Mouse (Mus musculus) adrenal gland, postnatal 10 days (tissue): ENCODE data around the gene Grk4. TPM values are rescaled to one million over a fixed set of nuclear protein-coding genes. Genes with fewer than 3 reads are reported as not detected.
A peak's percentile ranks its signal among the peaks of the same experiment; 100 is the strongest.
"Not testable (repeated sequence)": the region's sequence is repeated elsewhere in the genome, so short reads cannot be mapped to it uniquely, and the experiment has no call there.

ENCODE experiments used
- DNase-seq: peaks from one replicate; pipeline ENCODE4 v3.0.0; 2021; ENCODE audit warnings: mixed read lengths
- microRNA-seq: library from miRNA; unstranded; fragments of <30 nt; microRNA quantifications from one replicate; pipeline ENCODE4 v1.2.0, GENCODE M21; 2021
- total RNA-seq, 2 experiments: library from RNA; stranded (reverse); gene quantifications; 2 replicates each; pipeline ENCODE4 v1.2.3; 2021

The Grk4 gene
- total RNA-seq, 2 experiments from 2014 or later: 1.8 to 3.0 TPM

DNA sequence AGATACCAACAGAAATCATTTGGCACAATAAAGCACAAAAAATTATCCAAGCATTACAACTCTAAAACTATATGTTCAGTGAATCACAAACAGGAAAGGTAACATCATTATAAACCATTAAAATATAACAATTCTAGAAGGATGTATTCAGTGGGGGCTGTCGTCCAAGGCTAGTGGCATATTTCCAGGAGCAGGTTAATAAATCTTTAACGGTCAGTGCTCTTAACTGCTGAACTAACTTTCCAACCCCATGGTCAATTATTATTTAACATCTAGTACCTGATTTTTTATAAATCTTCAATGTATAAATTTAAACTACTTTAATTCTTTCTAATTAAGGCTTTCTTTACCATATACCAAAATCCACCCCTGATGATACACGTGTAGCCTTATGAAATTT, 54.2 kb downstream of the Grk4 start:
- not testable (repeated sequence) for DNase-seq

DNA sequence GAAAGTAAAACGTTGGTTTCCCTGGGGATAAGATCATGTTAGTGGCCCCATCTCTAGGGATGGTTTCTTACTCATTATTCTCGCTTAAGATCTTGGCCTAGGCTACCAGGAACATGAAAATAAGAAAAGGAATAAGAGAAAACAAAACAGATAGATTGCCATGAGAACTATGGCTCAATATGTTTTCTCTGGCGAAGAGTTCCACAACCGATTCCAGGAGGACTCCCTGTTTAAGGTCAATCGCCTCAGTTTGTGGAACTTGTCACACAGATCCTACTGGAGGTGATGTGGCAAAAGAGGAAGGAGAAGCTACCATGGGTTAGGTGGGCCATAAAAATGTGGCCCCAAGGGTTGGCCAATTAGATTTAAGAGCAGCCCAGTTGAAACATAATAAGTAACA, 54.6 kb downstream of the Grk4 start:
- peak; percentile 5 for DNase-seq

DNA sequence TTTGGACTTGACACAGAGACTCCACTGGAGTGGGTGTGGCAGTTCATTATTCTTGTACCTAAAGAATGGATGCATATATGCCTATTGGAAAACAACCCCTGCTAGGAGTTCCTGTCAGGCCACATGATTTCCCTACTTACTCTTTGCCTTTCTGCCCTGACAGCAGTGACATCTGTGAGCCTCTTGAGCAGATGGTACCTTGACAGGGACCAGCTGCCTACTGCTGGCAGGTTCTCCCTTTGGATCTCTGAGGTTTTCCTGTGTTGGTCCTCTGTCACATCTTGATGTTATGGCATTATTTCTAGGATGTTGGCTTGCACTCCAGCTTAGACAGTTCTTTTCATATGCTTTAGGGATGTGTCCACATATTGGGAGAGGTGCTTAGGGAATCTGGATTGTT, 69.0 kb downstream of the Grk4 start:
- DNase-seq: no peak

DNA sequence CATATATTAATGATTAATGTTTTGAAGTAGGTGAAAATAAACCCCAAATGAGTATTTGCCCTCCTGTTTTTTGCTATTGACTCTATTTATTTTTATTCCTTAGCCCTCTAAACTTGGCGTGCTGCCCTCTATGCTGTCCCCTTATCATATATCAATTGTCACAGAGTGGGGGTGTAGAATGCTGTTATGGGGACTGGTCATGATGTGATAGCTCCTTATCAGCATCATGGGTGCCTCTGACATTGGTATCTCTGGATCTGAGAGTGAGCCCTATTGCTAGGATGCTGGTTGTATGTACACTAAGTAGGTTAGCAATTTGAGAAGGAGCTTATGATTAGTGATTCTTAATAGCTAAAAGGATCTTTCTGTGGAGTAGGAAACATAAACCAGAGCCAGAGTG, 70.1 kb downstream of the Grk4 start:
- no peak for DNase-seq

DNA sequence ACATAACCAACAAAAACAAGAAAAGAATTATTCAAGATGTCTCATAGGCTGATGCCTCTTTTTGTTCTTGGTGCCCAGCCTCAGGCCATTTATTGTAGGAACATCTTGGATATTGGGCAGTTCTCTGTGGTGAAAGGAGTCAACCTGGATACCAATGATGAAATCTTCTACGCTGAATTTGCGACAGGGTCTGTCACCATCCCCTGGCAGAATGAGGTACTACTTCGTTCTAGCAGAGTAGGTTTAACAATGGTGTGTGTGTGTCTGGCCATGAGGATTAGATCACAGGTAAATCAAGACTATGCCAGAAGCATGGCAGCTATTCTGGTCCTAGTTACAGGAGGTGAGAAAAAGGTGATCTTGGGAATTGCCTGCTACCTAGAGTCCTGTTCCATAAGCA, 91.3 kb downstream of the Grk4 start:
- no peak for DNase-seq

DNA sequence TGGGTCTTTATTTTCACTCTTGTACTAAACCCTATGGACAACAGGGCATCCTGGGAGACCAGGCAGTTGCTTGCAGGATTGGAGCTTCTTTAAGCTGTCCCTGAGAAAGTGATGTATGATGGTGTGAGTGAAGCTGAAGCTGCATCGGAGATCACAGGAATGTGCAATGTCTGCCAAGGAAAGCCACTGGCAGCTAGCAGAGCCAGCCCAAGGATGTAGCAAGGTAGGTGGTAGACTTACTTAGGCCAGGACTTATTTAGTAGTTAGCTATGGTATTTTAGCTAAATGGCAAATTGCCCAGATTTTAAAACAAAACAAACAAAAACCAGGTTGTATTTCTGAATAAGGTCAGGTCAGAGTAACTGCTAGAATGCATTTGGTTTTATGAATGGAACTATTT, 98.6 kb downstream of the Grk4 start:
- DNase-seq: no peak

DNA sequence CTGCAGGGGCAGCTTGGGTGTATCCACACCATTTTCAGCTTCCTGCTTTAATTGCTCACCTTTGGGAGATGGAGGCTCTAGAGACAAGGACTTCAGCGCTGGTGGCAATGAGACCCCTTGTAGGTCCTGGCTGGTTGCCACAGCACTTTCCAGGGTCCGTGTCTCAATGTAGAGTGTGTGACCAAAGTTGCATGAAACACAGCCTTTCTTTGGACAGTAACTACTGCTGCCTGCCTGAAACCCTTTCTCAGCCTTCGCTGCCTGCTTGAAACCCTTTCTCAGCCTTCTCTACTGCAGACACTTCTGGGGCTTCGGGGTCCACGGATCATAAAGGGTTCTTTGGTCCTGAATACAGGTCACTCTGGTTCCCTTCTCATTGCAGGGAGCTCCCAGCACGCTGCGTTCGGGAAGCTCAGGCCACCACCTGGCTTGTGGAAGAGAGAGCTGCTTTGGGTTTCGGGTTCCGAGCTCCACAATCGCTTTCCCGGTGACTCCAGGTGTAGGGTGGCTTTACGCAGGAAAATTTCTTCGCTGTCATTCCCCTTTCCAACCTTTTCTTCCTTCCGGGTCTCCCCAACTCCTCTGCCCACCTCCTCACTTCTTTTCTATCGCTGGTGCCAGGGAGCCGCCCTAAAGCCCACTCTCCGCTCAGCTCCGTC, 100.8 kb downstream of the Grk4 start:
- DNase-seq: no peak

DNA sequence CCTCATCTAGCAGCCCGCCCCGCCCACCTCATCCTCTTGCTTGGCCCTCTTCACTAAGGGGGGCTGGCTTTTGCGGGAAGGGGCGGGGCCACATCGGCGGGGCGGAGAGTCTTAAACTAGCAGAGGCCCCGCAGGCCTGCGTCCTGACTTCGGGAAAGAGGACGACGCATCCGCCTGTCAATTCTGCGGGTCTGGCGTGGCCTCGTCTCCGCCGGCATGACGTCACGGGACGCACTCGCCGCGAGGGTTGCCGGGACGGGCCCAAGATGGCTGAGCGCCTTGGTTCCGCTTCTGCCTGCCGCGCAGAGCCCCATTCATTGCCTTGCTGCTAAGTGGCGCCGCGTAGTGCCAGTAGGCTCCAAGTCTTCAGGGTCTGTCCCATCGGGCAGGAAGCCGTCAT, 101.3 kb downstream of the Grk4 start, which contains the start of gene Htt:
Htt (plus strand) TSS at position 232 of the 400 bp plus-strand sequence.
- DNase-seq: peak; percentile 97

DNA sequence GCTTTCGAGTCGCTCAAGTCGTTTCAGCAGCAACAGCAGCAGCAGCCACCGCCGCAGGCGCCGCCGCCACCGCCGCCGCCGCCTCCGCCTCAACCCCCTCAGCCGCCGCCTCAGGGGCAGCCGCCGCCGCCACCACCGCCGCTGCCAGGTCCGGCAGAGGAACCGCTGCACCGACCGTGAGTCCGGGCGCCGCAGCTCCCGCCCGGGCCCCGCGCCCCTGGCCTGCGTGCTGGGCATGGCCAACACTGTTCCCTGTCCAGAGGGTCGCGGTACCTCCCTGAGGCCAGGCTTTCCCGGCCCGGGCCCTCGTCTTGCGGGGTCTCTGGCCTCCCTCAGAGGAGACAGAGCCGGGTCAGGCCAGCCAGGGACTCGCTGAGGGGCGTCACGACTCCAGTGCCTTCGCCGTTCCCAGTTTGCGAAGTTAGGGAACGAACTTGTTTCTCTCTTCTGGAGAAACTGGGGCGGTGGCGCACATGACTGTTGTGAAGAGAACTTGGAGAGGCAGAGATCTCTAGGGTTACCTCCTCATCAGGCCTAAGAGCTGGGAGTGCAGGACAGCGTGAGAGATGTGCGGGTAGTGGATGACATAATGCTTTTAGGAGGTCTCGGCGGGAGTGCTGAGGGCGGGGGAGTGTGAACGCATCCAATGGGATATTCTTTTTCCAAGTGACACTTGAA, 101.9 kb downstream of the Grk4 start:
- no peak for DNase-seq

DNA sequence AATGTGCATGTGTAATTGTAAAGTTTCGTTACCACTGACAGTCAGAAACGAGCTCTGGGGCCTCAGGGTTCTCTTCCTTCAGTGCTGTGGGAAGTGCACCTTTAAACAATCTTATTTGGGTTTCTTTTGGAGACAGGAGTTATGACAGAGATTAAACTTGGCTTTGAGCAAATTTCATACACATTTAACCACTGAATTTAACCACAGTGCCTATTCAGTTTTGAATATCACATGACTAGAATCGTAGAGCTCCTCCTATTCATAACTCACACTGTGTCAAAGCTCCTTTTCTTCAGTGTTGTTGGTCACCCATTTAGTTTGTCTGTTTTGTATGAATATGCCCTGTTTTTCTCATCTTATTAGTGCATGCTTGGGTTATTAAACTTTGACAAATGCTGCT, 111.6 kb downstream of the Grk4 start:
- no peak for DNase-seq

DNA sequence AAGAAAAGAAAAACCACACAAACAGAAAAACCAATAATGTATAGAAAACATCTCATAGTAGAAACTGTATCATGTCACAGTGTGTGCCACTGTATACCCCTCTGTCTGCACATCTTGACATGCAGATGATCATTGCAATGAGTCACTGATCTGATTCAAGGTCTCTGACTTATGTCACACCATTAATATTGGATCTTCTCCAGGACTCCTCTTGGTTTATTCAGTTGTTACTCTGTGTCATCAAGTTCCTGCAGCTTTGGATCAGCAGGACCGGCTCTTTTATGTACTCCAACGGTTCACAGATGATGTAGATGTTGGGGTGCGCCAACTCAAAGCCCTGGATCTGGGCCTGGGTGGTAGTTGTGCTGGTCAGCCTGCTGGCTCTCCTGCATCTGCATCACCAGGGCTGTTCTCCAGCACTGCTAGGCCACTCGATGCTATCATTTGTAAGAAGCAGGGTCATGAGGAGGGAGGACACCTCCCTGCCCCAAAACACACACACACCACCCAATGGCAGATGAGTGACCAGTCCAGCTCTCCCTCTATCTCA, 112.6 kb downstream of the Grk4 start:
- DNase-seq: peak; percentile 10

DNA sequence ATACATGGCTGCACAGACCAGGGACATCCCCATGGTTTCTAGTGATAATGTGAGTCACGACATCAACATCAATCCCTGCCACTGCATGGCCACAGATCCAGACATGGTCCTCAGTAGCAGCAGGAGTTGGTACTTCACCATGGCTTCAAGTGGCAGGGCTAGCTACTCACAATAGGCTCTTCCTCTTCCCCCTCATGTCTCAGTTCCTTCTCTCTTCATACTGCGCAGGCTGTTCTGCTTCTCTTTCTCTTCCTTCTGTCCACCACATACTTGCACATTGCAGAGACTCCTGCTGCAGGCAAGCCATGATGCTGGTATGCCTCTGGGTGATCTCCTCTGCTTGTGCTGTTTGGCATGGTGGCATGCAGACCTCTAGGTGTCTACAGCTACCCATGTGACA, 113.2 kb downstream of the Grk4 start:
- DNase-seq: peak; percentile 6

DNA sequence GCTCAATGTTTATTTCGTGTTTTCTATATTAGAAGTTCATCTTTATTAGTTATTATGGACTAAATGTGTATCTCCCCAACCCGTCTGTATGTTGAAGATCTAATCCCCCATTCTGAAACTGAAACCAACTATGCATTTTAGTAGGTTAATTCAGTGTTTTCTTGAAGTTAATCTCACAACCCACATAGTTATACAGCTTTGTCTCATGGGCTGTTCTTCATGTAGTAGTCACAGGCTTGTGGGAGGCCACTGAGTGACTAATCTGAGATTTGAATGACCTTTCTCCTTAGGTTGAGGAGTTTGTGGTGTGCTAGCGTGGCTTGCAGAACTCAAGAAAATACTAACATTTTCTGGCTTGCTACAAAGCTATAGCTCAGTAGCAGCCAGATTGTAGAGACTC, 124.8 kb downstream of the Grk4 start:
- no peak for DNase-seq

DNA sequence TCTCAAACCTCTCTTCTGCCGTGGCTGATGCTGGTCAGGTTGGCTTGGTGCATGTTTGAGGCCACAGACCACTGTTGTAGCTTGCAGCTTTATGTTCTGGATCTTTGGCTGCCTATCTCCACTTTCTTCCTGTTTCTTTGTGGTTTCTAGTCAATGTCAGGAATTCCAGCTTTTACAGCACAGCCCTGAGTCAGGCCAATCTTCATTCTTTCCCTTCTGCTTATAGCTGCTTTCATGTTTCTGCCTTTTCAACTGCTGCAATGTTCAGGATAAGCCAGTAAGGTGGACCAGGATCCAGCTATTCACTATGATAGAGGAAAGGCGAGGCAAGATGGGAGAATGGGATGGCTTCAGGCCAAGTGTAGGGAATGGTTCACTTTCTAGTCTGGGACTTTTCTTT, 131.0 kb downstream of the Grk4 start:
- DNase-seq: no peak

DNA sequence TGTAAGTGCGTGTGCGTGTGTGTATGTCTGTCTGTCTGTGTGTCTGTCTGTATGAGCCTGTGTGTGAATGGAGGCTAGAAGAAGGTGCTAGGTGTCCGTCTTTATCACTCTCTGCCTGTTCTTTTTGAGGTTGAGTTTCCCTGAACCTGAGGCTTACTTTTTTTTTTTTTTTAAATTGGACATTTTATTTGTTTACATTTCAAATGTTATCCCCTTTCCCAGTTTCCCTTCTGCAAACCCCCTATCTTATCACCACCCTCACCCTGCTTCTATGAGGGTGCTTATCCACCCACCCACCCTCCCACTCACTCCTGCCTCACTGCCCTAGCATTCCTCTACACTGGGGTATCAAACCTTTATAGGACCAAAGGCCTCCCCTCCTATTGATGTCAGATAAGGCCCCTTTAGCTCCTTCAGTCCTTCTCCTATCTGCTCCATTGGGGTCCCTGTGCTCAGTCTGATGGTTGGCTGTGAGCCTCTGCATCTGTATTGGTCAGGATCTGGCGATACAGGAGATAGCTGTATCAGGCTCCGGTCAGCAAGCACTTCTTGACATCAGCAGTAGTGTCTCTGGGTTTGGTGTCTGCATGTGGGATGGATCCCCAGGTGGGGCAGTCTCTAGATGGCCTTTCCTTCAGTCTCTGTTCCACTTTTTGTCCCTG, 140.2 kb downstream of the Grk4 start:
- DNase-seq: no peak

Small RNA genes within 50 kb of the gene (microRNA-seq; reads per million reads assigned to microRNA genes)
- gene Mir467g: not detected

Other genes starting within 250 kb of the Grk4 start
- gene Tnip2, start 146.4 kb upstream of the Grk4 start, total RNA-seq: 10 to 100 TPM; 10.6 to 16.1 TPM
- 1 to 10 TPM; 5.9 to 7.0 TPM for gene Sh3bp2, start 134.5 kb upstream of the Grk4 start, total RNA-seq
- 100 to 1,000 TPM; 135 to 182 TPM for gene Add1, start 86.7 kb upstream of the Grk4 start, total RNA-seq
- 10 to 100 TPM; 36.1 to 53.6 TPM for gene Mfsd10, start 23.2 kb upstream of the Grk4 start, total RNA-seq
- gene Nop14, start 231 bp upstream of the Grk4 start, total RNA-seq: 10 to 100 TPM; 18.4 to 19.7 TPM
- gene Htt, start 101.4 kb downstream of the Grk4 start, total RNA-seq: 10 to 100 TPM; 17.0 to 27.7 TPM
- gene Msantd1, start 247.6 kb downstream of the Grk4 start, total RNA-seq: 1 to 10 TPM; 1.1 TPM